Mouse (Mus musculus) CH12.LX (cell line): ENCODE measurements around the gene Kdm2b.
A peak's percentile ranks its signal among the peaks of the same experiment; 100 is the strongest.

ENCODE experiments used
- CTCF ChIP-seq, 2 experiments: IDR thresholded peaks in 1 of 2; conservative IDR thresholded peaks in 1 of 2; 2 replicates each; pipeline ENCODE4 v1.5.1; 2011 to 2012; ENCODE audit warnings: low read depth in 2 of 2, low read length in 2 of 2, improper control_type of control experiment in 1 of 2, inconsistent platforms in 1 of 2, mild to moderate bottlenecking in 1 of 2, moderate library complexity in 1 of 2
- TCF12 ChIP-seq: IDR thresholded peaks from 2 replicates; pipeline ENCODE4 v1.6.1; 2014; ENCODE audit warnings: low read depth, mild to moderate bottlenecking, inconsistent platforms, low read length, improper control_type of control experiment
- UBTF ChIP-seq: IDR thresholded peaks from 2 replicates; pipeline ENCODE4 v1.6.1; 2012; ENCODE audit warnings: low read depth, mild to moderate bottlenecking, inconsistent platforms, low read length, improper control_type of control experiment, moderate library complexity
- ZNF384 ChIP-seq: IDR thresholded peaks from 2 replicates; pipeline ENCODE4 v1.6.1; 2012; ENCODE audit warnings: low read depth, low read length, improper control_type of control experiment, inconsistent platforms

DNA sequence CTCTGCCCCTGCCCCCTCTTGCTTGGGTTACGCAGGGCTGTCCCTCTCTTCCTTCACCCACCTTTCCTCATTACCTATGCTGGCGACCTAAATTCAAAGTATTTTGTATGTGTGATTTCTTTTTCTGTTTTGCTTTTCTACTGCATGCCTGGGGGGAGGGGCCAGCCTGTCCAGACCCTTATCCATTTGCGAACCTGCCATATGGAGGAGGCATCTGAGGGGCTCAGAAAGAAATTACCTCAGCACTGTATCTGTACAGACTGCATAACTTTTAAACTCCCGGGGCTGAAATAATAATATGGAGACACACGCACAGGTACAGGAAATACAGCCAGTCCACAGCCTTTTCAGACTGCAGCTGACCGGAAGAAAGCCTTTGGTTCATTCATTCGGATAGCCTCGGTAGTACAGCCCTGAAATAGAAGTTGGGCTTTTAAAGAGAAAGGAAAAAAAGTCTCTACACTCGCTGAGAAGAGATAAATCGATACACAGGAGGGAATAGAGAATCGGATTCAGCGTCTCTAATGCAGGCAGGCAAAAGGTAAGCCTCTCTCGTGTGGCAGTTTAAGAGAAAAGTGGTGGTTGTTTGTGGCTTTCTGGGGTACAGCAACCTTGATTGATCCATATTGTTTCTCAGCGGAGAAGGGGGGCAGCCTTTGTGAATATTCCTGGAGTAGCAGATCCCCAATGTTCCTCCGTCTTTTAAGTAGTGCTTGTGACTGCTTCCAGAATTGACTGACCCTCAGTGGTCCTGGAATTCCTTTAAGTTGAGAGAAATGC is at the start of gene Kdm2b:
- TF ChIP-seq UBTF = no peak
- peak; percentile 50; the same call in 1 of the 2 replicates for TF ChIP-seq TCF12
- no peak for TF ChIP-seq CTCF (conservative IDR thresholded peaks at IDR 0.05 in 1 of 2, IDR thresholded peaks at IDR 0.05 in 1 of 2; ENCODE audit: low read depth in 2 of 2, low read length in 2 of 2)
- TF ChIP-seq ZNF384 = no peak
